Mouse (Mus musculus) myocyte (in vitro differentiated cells): ENCODE measurements around the gene Rccd1.

ENCODE experiments used
- E2F4 ChIP-seq: IDR thresholded peaks from one replicate; pipeline ENCODE4 v1.6.1; 2011; ENCODE audit warnings: mild to moderate bottlenecking, control low read depth, moderate library complexity; ENCODE audit not compliant: insufficient read depth
- MAX ChIP-seq: IDR thresholded peaks from one replicate; pipeline ENCODE4 v1.6.1; 2011; ENCODE audit warnings: low read depth, mild to moderate bottlenecking, control low read depth
- MYOG ChIP-seq, 3 experiments: IDR thresholded peaks; one replicate each; pipeline ENCODE4 v1.6.1; 2011; ENCODE audit warnings: control low read depth in 2 of 3, low read depth in 2 of 3, mild to moderate bottlenecking in 2 of 3; ENCODE audit not compliant: insufficient read length in 2 of 3, control insufficient read depth in 1 of 3, insufficient read depth in 1 of 3
- POLR2A ChIP-seq: IDR thresholded peaks from one replicate; pipeline ENCODE4 v1.6.1; 2011; ENCODE audit warnings: low read depth, mild to moderate bottlenecking, control low read depth, moderate library complexity; ENCODE audit not compliant: insufficient read length
- REST ChIP-seq: IDR thresholded peaks from one replicate; pipeline ENCODE4 v1.6.1; 2011; ENCODE audit warnings: mild to moderate bottlenecking, control low read depth, moderate library complexity; ENCODE audit not compliant: insufficient read depth, insufficient read length
- TCF12 ChIP-seq: IDR thresholded peaks from one replicate; pipeline ENCODE4 v1.6.1; 2011; ENCODE audit warnings: mild to moderate bottlenecking, control low read depth; ENCODE audit not compliant: poor library complexity, insufficient read depth, severe bottlenecking
- USF1 ChIP-seq: IDR thresholded peaks from one replicate; pipeline ENCODE4 v1.6.1; 2011; ENCODE audit warnings: low read depth, mild to moderate bottlenecking, control low read depth, moderate library complexity

- TF ChIP-seq POLR2A (no peak), E2F4 (no peak), TCF12 (no peak), MAX (no peak), USF1 (no peak), MYOG (IDR thresholded peaks at IDR 0.05; ENCODE audit: control insufficient read depth in 1 of 3, insufficient read depth in 1 of 3, insufficient read length in 2 of 3, low read depth in 2 of 3) (no peak), REST (no peak)
Measured at GRCm38 (mm10) chr7:80346173-80346572, 21.9 kb upstream of the Rccd1 start.
